Mouse (Mus musculus): ENCODE measurements around the gene Usp8. TPM values are rescaled to one million over a fixed set of nuclear protein-coding genes. Genes with fewer than 3 reads are reported as not detected.
A peak's percentile ranks its signal among the peaks of the same experiment; 100 is the strongest.

Gene Usp8
- polyA plus RNA-seq, 1 experiment from 2014 or later: 40.8 TPM

DNA sequence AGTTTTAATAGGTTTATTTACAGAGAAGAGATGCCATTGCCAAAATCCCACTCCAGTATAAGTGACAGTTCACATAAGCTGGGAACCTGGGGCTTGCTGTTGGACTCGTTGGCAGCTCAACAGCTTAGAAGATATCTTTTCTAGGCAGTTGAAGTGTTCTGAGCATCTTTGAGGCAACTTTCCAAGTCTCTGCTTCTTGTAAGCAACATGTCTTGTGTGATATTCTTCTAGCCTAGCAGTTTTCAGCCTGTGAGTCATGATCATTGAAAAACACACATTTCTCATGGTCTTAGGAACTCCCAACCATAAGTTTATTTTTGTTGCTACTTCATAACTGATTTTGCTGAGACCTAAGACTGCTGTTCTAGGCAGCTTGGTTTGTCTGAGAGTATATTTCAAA, 24.2 kb upstream of the Usp8 start:
- no peaks in the 10 kb centered on the region for H3K9me3 ChIP-seq
- H3K27me3 ChIP-seq: no peaks in the 10 kb centered on the region
- H3K9ac ChIP-seq: no peak overlapping the region
- WGBS: 95% methylated on average over 1 of the region's 1 CpGs
- H3K36me3 ChIP-seq: peaks cover 25% of the 10 kb centered on the region; the same call in 1 of the 2 replicates
- H3K4me3 ChIP-seq: no peak overlapping the region
- ATAC-seq (ENCODE audit: insufficient number of reproducible peaks, low FRiP score, low TSS enrichment, low read depth): no peak
- no peak overlapping the region for H3K27ac ChIP-seq
- no peaks in the 10 kb centered on the region for H3K4me1 ChIP-seq
- no peak overlapping the region for H3K4me2 ChIP-seq

DNA sequence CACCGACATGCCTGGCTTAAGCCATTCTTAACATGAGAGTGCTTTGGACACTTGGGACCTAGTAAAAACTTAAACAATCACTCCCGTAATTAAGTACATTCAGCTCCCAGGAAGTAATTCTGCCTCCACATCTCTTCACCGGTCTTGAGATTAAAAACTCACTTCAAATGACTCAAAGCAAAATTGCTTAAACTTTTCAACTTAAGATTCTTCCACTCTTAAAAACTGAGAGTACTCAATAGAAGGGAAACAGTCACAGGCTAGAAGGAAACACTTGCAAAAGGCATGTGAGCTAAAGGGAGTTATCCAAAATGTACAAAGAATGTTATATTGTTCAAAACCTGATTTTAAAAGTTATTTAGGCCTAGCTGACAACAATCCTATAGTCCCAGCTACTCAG, 15.8 kb upstream of the Usp8 start:
- Histone ChIP-seq H3K27ac (no peak overlapping the region), H3K36me3 (0 out of 2 replicates have a peak, but pooled peaks cover 5% of the 10 kb centered on the region), H3K4me2 (no peak overlapping the region), H3K9me3 (no peaks in the 10 kb centered on the region), H3K4me3 (no peak overlapping the region), H3K9ac (no peak overlapping the region), H3K4me1 (no peaks in the 10 kb centered on the region), H3K27me3 (no peaks in the 10 kb centered on the region)
- ATAC-seq (ENCODE audit: insufficient number of reproducible peaks, low FRiP score, low TSS enrichment, low read depth): no peak
- WGBS: 80% methylated on average over 3 of the region's 3 CpGs

DNA sequence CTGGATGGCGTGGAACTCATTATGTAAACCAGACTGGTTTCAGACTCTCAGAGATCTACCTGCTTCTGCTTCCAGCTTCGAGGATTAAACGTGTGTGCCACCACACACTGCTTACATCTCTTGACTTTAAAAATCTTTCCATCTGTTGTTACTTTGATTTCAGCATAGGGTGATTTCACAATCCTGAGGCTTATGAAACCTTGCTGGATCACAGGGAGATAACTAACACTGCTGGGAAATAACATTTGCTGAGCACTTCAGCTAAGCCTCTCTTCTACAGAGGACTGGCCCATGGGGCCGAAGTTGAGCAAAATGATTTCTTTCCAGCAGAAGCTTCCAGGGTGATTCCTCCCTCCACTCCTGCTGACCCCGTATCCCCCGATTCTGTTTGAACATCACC, 11.8 kb upstream of the Usp8 start:
- no peak overlapping the region for H3K27ac ChIP-seq
- H3K27me3 ChIP-seq: no peaks in the 10 kb centered on the region
- no peak overlapping the region for H3K4me3 ChIP-seq
- 79% methylated on average over 6 of the region's 6 CpGs for WGBS
- ATAC-seq (ENCODE audit: insufficient number of reproducible peaks, low FRiP score, low TSS enrichment, low read depth): no peak
- H3K9ac ChIP-seq: no peak overlapping the region
- no peak overlapping the region for H3K4me2 ChIP-seq
- H3K4me1 ChIP-seq: no peaks in the 10 kb centered on the region
- H3K9me3 ChIP-seq: no peaks in the 10 kb centered on the region
- no peaks in the 10 kb centered on the region for H3K36me3 ChIP-seq

DNA sequence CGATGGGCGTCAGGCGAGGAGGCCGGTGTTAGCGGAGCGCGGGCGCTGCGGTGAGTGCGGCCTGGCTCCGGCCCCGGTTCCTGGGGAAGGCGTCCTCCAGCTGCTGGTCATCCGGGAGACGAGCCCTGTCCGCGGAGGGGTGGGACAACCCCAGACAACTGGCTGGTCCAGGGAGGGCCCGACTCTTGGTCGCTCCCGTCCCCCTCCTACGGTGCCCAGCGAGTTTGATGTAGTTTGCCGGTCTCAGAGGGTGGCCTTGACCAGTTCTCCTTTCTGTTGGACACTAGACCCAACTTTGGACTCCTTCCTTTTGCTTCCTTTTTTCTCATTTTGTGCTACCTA, 281 bp downstream of the Usp8 start:
- peak overlapping the region; percentile 94 for H3K9ac ChIP-seq
- WGBS: under 1% methylated on average over 23 of the region's 23 CpGs
- H3K9me3 ChIP-seq: no peaks in the 10 kb centered on the region
- H3K4me2 ChIP-seq: peak overlapping the region; percentile 60
- H3K27me3 ChIP-seq: peaks cover 11% of the 10 kb centered on the region
- peak; percentile 79 for ATAC-seq (ENCODE audit: insufficient number of reproducible peaks, low FRiP score, low TSS enrichment, low read depth)
- peak overlapping the region; percentile 94 for H3K4me3 ChIP-seq
- 0 out of 2 replicates have a peak, but pooled peaks cover 4% of the 10 kb centered on the region for H3K36me3 ChIP-seq
- H3K4me1 ChIP-seq: peaks cover 7% of the 10 kb centered on the region; the same call in 1 of the 2 replicates
- H3K27ac ChIP-seq: peak overlapping the region; percentile 83

DNA sequence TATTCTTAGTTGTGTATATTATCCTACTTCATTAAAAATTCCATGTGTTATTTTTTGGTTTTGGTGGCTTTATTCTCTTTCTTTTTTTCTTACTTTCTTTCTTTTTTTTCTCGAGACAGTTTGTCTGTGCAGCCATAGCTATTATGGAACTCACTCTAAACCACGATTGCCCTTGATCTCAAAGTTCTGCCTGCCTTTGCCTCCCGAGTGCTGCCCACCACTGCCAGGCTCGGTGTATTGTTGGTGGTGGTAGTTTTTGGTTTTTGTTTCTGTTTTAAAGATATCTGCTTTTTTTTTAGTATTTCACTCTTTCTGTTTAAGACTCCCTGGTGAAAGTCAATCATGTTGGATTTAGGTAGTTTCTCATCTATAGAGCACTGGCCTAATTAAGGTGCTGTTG, 1.2 kb downstream of the Usp8 start:
- H3K36me3 ChIP-seq: peaks cover 10% of the 10 kb centered on the region; the same call in 1 of the 2 replicates
- H3K4me3 ChIP-seq: peak overlapping the region; percentile 94
- no peaks in the 10 kb centered on the region for H3K9me3 ChIP-seq
- no peak overlapping the region for H3K9ac ChIP-seq
- H3K4me1 ChIP-seq: peaks cover 7% of the 10 kb centered on the region; the same call in 1 of the 2 replicates
- H3K27me3 ChIP-seq: peaks cover 11% of the 10 kb centered on the region
- H3K4me2 ChIP-seq: 0 out of 2 replicates have a peak overlapping the region, but pooled peaks have one; percentile 60
- ATAC-seq (ENCODE audit: insufficient number of reproducible peaks, low FRiP score, low TSS enrichment, low read depth): no peak
- no peak overlapping the region for H3K27ac ChIP-seq
- 69% methylated on average over 4 of the region's 4 CpGs for WGBS

DNA sequence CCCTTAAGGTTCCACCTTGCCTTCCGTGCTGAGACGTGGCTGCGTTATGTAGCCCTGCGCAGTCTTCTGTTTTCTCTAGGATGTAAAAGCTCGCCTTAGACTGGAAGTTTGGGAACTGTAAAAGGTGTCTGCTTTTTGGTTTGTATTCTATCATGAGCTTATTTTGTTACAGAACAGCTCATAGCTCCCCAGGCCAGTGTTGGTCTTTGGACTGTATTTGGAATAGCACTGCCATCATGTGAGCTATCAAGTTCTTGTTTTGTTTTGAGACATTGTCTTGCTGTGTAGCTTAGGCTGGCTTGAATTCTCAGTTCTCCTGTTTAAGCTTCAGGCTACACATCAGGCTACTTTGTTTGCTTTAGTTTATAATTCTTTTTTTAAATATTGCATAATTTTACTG, 5.4 kb downstream of the Usp8 start:
- Histone ChIP-seq H3K4me2 (no peak overlapping the region), H3K9me3 (no peaks in the 10 kb centered on the region), H3K4me1 (peaks cover 7% of the 10 kb centered on the region; the same call in 1 of the 2 replicates), H3K27ac (no peak overlapping the region), H3K4me3 (no peak overlapping the region), H3K27me3 (no peaks in the 10 kb centered on the region), H3K9ac (no peak overlapping the region), H3K36me3 (peaks cover 10% of the 10 kb centered on the region; the same call in 1 of the 2 replicates)
- 95% methylated on average over 5 of the region's 5 CpGs for WGBS
- no peak for ATAC-seq (ENCODE audit: insufficient number of reproducible peaks, low FRiP score, low TSS enrichment, low read depth)

DNA sequence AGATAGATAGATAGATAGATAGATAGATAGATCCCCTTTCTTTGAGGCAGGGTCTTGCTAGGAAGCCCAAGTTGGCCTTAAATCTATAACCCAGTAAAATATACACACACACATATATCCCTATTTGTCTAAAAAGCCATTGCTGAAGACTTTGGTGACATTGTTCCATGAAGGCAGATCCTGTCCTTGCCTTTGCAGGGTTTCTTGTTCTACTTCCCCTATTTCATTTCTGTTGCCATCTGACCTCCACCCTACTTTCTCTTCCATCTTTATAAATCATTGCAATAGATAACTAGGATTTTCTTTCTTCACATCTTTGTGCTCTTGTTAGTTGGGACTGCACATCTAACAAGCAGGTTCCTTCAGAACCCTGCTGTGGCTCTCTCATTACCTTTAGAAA, 5.8 kb downstream of the Usp8 start:
- Histone ChIP-seq H3K27ac (no peak overlapping the region), H3K36me3 (peaks cover 10% of the 10 kb centered on the region; the same call in 1 of the 2 replicates), H3K4me1 (peaks cover 5% of the 10 kb centered on the region; the same call in 1 of the 2 replicates), H3K9ac (no peak overlapping the region), H3K4me3 (no peak overlapping the region), H3K27me3 (no peaks in the 10 kb centered on the region), H3K9me3 (no peaks in the 10 kb centered on the region), H3K4me2 (no peak overlapping the region)
- no peak for ATAC-seq (ENCODE audit: insufficient number of reproducible peaks, low FRiP score, low TSS enrichment, low read depth)

DNA sequence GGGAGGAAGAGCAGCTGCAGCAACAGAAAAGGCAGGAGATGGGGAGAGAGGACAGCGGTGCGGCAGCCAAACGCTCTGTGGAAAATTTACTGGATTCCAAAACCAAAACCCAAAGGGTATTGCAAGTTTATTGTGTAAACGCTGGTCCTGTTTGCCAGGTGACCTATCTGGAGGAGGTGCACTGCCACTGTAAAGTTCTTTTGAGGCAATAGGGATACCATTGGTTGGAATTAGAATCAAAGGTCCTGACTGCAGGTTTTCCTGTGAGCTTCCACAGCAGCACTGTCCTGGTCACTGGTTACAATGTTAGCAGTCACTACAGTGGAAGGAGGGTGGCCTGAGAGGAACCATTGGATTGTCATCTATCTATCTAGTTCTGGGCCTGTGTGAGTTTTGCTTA, 22.1 kb downstream of the Usp8 start:
- Histone ChIP-seq H3K27me3 (no peaks in the 10 kb centered on the region), H3K4me3 (no peak overlapping the region), H3K27ac (no peak overlapping the region), H3K36me3 (peaks cover 49% of the 10 kb centered on the region), H3K9ac (no peak overlapping the region), H3K9me3 (no peaks in the 10 kb centered on the region), H3K4me2 (no peak overlapping the region), H3K4me1 (no peaks in the 10 kb centered on the region)
- ATAC-seq (ENCODE audit: insufficient number of reproducible peaks, low FRiP score, low TSS enrichment, low read depth): no peak
- WGBS: 91% methylated on average over 4 of the region's 4 CpGs

DNA sequence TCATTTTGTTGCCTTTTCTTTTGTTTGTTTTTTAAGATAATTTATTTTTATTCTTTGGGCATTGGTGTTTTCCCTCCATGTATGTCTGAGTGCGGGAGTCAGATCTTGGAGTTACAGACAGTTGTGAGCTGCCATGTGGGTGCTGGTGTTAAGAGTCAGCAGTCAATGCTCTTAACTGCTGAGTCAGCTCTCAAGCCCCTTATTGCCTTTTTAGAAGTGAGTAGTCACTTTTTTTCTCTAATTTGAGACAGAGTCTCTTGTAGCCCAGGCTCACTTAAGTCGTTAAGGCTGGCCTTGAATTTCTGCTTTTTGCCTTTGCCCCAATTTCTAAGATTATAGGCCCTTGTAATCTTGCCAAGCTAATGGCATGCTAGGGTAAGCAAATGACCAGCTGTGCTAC, 23.4 kb downstream of the Usp8 start:
- no peaks in the 10 kb centered on the region for H3K9me3 ChIP-seq
- no peak overlapping the region for H3K4me2 ChIP-seq
- no peak overlapping the region for H3K27ac ChIP-seq
- no peaks in the 10 kb centered on the region for H3K4me1 ChIP-seq
- H3K36me3 ChIP-seq: peaks cover 60% of the 10 kb centered on the region
- WGBS: 86% methylated on average over 2 of the region's 2 CpGs
- no peak overlapping the region for H3K9ac ChIP-seq
- H3K4me3 ChIP-seq: no peak overlapping the region
- ATAC-seq (ENCODE audit: insufficient number of reproducible peaks, low FRiP score, low TSS enrichment, low read depth): no peak
- H3K27me3 ChIP-seq: no peaks in the 10 kb centered on the region

DNA sequence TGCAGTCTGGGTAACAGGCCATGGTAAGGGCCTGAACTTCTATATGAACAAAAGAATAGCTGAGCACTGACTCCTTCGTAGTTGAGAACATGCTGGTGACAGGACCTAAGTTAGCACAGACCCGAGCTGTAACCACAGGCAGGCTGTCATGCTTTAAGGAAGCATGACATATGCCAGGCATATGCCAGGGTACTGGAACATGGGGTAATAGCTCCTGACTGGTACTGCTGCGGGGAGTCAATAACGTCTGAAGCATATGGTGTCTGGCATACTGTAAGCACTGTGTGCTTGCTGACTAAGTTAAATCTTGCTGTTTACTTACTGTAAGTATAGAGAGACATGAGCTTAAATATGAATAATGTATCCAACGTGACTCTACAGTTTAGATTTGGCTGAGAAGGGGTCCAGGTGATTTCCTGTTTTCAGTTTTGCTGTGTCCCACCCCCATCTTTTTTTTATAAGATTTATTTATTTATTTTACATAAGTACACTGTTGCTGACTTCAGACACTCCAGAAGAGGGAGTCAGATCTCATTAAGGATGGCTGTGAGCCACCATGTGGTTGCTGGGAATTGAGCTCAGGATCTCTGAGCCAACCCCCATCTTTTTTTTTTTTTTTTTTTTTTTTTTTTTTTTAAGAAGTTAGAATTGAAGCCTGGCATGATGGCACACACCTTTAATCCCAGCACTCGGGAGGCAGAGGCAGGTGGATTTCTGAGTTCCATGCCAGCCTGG, 28.4 kb downstream of the Usp8 start:
- Histone ChIP-seq H3K27ac (no peak overlapping the region), H3K4me2 (no peak overlapping the region), H3K4me1 (no peaks in the 10 kb centered on the region), H3K36me3 (peaks cover 70% of the 10 kb centered on the region), H3K27me3 (no peaks in the 10 kb centered on the region), H3K9me3 (no peaks in the 10 kb centered on the region), H3K9ac (no peak overlapping the region), H3K4me3 (no peak overlapping the region)
- 84% methylated on average over 6 of the region's 6 CpGs for WGBS
- no peak for ATAC-seq (ENCODE audit: insufficient number of reproducible peaks, low FRiP score, low TSS enrichment, low read depth)

DNA sequence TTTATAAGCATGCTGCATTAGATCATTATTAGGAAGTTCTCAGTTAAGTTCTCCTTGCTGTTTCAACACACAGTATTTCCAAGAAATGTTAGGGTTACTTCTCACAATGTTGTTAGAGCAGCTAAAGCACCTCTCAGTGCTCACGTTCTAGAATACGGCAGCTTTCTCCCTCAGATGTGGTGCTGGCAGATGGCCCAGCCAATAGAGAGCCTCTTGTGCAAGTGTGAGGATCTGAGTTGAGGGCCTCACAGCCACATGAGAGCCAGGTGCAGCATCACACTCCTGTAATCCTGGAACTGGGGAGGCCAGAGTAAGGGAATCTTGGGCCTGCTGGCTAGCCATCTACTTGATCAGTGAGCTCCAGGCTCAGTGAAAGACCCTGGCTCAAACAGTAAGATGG, 33.2 kb downstream of the Usp8 start:
- no peaks in the 10 kb centered on the region for H3K4me1 ChIP-seq
- H3K36me3 ChIP-seq: peaks cover 68% of the 10 kb centered on the region
- H3K27me3 ChIP-seq: no peaks in the 10 kb centered on the region
- H3K9me3 ChIP-seq: no peaks in the 10 kb centered on the region
- no peak overlapping the region for H3K9ac ChIP-seq
- H3K27ac ChIP-seq: no peak overlapping the region
- no peak overlapping the region for H3K4me2 ChIP-seq
- 55% methylated on average over 2 of the region's 2 CpGs for WGBS
- H3K4me3 ChIP-seq: no peak overlapping the region
- no peak for ATAC-seq (ENCODE audit: insufficient number of reproducible peaks, low FRiP score, low TSS enrichment, low read depth)

DNA sequence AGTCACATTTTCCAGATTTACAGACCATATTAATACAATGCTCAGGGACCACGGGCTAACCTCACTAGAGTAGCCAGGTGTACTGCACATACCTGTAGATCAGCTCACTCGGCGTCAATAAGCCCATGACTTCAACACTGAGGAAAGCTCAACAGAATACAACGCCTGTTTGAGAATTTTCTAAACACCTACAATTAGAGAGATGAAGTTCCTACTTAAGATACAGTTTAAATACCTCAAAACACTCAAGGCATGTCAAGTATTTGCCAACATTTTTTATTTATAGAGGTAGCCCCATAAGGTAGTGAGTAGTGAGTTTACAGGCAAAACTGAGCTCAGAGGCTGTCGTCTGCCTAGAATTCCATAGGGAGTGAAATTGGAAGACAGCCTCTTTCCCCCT, 36.3 kb downstream of the Usp8 start:
- H3K36me3 ChIP-seq: peaks cover 70% of the 10 kb centered on the region
- no peaks in the 10 kb centered on the region for H3K4me1 ChIP-seq
- H3K4me2 ChIP-seq: no peak overlapping the region
- no peak overlapping the region for H3K4me3 ChIP-seq
- no peak overlapping the region for H3K27ac ChIP-seq
- ATAC-seq (ENCODE audit: insufficient number of reproducible peaks, low FRiP score, low TSS enrichment, low read depth): no peak
- H3K9ac ChIP-seq: no peak overlapping the region
- WGBS: 72% methylated on average over 5 of the region's 5 CpGs
- no peaks in the 10 kb centered on the region for H3K9me3 ChIP-seq
- H3K27me3 ChIP-seq: no peaks in the 10 kb centered on the region

DNA sequence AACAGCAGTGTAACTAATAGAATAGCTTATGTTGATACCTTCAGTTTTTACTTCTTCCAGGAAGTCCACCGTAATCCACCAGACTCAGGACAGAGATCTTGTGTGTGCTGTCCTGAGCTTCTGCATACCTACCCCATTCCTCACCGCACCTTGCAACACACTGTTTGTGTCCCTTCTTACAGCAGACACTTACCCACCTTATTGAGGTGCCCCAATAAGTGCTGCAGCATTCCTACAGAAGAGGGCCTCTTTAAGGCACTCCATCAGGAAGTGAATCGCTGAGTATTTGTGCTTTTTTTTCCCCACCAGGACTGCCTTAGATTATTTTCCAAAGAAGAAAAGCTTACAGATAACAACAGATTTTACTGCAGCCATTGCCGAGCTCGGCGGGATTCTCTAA, 48.5 kb downstream of the Usp8 start:
- peaks cover 85% of the 10 kb centered on the region for H3K36me3 ChIP-seq
- H3K27ac ChIP-seq: no peak overlapping the region
- no peaks in the 10 kb centered on the region for H3K27me3 ChIP-seq
- no peaks in the 10 kb centered on the region for H3K4me1 ChIP-seq
- no peak overlapping the region for H3K4me3 ChIP-seq
- no peaks in the 10 kb centered on the region for H3K9me3 ChIP-seq
- 96% methylated on average over 6 of the region's 6 CpGs for WGBS
- ATAC-seq (ENCODE audit: insufficient number of reproducible peaks, low FRiP score, low TSS enrichment, low read depth): no peak
- H3K4me2 ChIP-seq: no peak overlapping the region
- no peak overlapping the region for H3K9ac ChIP-seq
